Mouse (Mus musculus) liver, adult 2 months (tissue): ENCODE data around the gene Nup37. TPM values are rescaled to one million over a fixed set of nuclear protein-coding genes. Genes with fewer than 3 reads are reported as not detected.

Experiments
- DNase-seq: peaks from one replicate; pipeline ENCODE4 v3.0.0-alpha.2; 2011; ENCODE audit warnings: low read depth, low spot score; ENCODE audit errors: extremely low read depth
- H3K27ac ChIP-seq: fragments of 200-500 bp; replicated peaks from 2 replicates; pipeline ENCODE4 v1.5.1; 2012; ENCODE audit warnings: low read depth, mild to moderate bottlenecking, control low read depth, inconsistent platforms, low read length; ENCODE audit not compliant: insufficient read depth
- H3K27me3 ChIP-seq: fragments of 200-500 bp; 2 replicates; pipeline ENCODE4 v1.6.1; 2012; ENCODE audit warnings: mild to moderate bottlenecking, moderate library complexity, low read length, inconsistent platforms; ENCODE audit not compliant: control insufficient read depth, insufficient read depth
- H3K36me3 ChIP-seq: fragments of 200-500 bp; 2 replicates; pipeline ENCODE4 v1.6.1; 2012; ENCODE audit warnings: low read length, inconsistent platforms; ENCODE audit not compliant: control insufficient read depth, insufficient read depth
- H3K4me1 ChIP-seq: fragments of 200-500 bp; 2 replicates; pipeline ENCODE4 v1.6.1; 2011; ENCODE audit warnings: low read length; ENCODE audit not compliant: control insufficient read depth, insufficient read depth
- H3K4me3 ChIP-seq: fragments of 200-500 bp; 2 replicates; pipeline ENCODE4 v1.5.1; 2011; ENCODE audit warnings: low read depth, mild to moderate bottlenecking, control low read depth, low read length, moderate library complexity; ENCODE audit not compliant: insufficient read depth
- H3K79me2 ChIP-seq: fragments of 200-500 bp; 2 replicates; pipeline ENCODE4 v1.6.1; 2012; ENCODE audit warnings: inconsistent platforms, mild to moderate bottlenecking, low read length, moderate library complexity; ENCODE audit not compliant: control insufficient read depth, insufficient read depth
- H3K9ac ChIP-seq: fragments of 200-500 bp; 2 replicates; pipeline ENCODE4 v1.6.1; 2012; ENCODE audit warnings: low read depth, mild to moderate bottlenecking, control low read depth, inconsistent platforms, low read length
- CTCF ChIP-seq: fragments of 200-500 bp; IDR thresholded peaks from 2 replicates; pipeline ENCODE4 v1.5.1; 2011; ENCODE audit warnings: low read depth, low read length, control low read depth
- POLR2A ChIP-seq: fragments of 200-500 bp; IDR thresholded peaks from 2 replicates; pipeline ENCODE4 v1.6.1; 2011; ENCODE audit warnings: low read length, control low read depth; ENCODE audit not compliant: insufficient read depth; ENCODE audit errors: extremely low read depth
- WGBS: fragments of 180-500 bp; shearing (Covaris S2); methylation state at CpG from one replicate; pipeline ENCODE4 v1.1.7; 2018; 5-methylcytosine and 5-hydroxymethylcytosine counted together
- polyA plus RNA-seq: library from polyadenylated mRNA; depleted of rRNA; stranded (reverse); fragments of >200 nt; gene quantifications from 2 replicates; pipeline ENCODE4 v1.2.3, GENCODE M21; 2012
- total RNA-seq: library from RNA; depleted of rRNA; stranded (reverse); fragments of >200 nt; gene quantifications from 2 replicates; pipeline ENCODE4 v1.2.3, GENCODE M21; 2014

The Nup37 gene
- total and polyA plus RNA-seq, 2 experiments, result 3.4 to 11.3 TPM

DNA sequence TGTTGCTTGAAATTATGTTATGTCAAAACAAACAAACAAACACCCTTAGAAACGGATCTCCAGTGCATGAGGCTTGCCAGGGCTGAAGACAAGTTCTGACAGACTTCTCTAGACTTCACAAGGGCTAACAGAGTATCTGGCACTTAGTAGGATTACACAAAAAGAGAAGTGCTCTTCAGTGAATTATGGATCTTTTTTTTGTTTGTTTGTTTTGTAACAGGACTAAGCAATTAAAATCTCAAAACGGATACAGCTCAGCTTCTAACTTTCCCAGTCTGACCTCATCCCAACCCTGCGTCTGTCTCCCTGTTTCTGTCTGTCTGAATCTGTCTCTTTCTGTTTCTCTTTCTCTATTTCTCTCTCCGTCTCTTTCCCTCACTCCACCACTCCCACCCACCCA is 53.7 kb downstream of the Nup37 start:
- TF ChIP-seq CTCF (no peak), POLR2A (no peak)
- Histone ChIP-seq H3K27ac (no peak overlapping the region), H3K79me2 (no peaks in the 10 kb centered on the region; the same call in 1 of the 2 replicates), H3K4me1 (peaks cover 4% of the 10 kb centered on the region; the same call in 1 of the 2 replicates), H3K27me3 (no peaks in the 10 kb centered on the region), H3K4me3 (peak overlapping the region; percentile 33; the same call in 1 of the 2 replicates), H3K36me3 (peaks cover 2% of the 10 kb centered on the region; the same call in 1 of the 2 replicates), H3K9ac (no peak overlapping the region; the same call in 1 of the 2 replicates)
- DNase-seq, result peak; percentile 41
- 2% methylated on average over 4 of the region's 4 CpGs for WGBS

DNA sequence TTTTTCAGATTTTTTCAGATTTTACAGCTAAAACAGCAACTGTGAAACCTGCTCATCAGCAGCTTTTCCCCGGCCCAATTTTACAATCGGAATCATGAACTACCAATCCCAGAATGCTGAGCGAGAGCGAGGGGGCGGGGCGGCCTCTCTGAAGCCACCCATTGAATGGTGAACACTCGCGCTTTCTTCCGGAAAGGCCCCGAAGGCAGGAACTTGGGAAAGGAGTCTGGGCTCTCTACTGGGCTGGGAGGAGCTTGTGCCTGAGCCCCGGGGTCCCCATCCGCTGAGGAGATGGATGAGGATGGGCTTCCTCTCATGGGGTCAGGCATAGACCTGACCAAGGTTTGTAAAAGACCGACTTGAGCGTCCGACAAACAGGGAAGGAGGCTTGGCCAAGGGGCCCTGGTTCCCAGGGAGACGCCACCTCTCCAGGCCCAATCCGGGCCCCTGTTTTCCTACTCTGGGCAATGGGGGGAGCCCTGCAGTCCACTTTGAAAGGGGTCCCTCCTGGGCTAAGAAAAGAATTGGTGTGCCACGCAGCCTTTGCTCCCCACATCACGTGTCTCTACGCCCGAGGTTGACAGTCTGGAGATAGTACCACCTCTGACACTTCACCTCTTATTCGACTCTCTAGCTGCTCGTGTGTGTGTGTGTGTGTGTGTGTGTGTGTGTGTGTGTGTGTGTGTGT is 54.3 kb downstream of the Nup37 start, which contains the start of gene Washc3:
Washc3 (plus strand) TSS at position 143 of the 688 bp plus-strand sequence.
- under 1% methylated on average over 23 of the region's 23 CpGs for WGBS
- peak; percentile 79 for DNase-seq
- TF ChIP-seq CTCF (no peak), POLR2A (peak; percentile 63; the same call in 1 of the 2 replicates)
- H3K4me3 ChIP-seq, result peak within 1 kb of the TSS; percentile 96
- H3K36me3 ChIP-seq, result peaks cover 4% of the 10 kb centered on the region; the same call in 1 of the 2 replicates
- peaks cover 4% of the 10 kb centered on the region; the same call in 1 of the 2 replicates for H3K4me1 ChIP-seq
- no peaks in the 10 kb centered on the region for H3K27me3 ChIP-seq
- H3K27ac ChIP-seq, result peak within 1 kb of the TSS; percentile 89
- H3K79me2 ChIP-seq, result no peaks in the 10 kb centered on the region; the same call in 1 of the 2 replicates
- peak within 1 kb of the TSS; percentile 93 for H3K9ac ChIP-seq

DNA sequence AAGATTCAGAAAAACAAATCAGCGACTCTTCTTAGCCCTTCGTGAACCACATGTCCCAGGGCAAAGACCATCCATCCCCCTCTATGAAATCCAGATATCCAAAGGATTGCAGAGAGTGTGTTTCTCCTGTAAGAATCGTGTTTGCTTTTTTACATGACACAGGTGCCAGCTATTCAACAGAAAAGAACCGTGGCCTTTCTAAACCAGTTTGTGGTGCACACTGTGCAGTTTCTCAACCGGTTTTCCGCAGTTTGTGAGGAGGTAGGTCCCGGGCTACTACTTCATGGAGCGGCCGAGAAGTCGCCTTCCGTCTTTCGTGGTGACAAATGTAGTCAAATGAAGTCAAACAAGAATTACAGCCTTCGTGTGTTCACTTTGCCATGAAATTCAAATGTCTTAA is 54.9 kb downstream of the Nup37 start:
- H3K36me3 ChIP-seq, result peaks cover 4% of the 10 kb centered on the region; the same call in 1 of the 2 replicates
- peak overlapping the region; percentile 96 for H3K4me3 ChIP-seq
- no peaks in the 10 kb centered on the region; the same call in 1 of the 2 replicates for H3K79me2 ChIP-seq
- no peaks in the 10 kb centered on the region for H3K27me3 ChIP-seq
- H3K27ac ChIP-seq, result peak overlapping the region; percentile 89
- WGBS, result 66% methylated on average over 13 of the region's 13 CpGs
- TF ChIP-seq POLR2A (no peak), CTCF (no peak)
- peak overlapping the region; percentile 93 for H3K9ac ChIP-seq
- DNase-seq, result no peak
- peaks cover 4% of the 10 kb centered on the region; the same call in 1 of the 2 replicates for H3K4me1 ChIP-seq

DNA sequence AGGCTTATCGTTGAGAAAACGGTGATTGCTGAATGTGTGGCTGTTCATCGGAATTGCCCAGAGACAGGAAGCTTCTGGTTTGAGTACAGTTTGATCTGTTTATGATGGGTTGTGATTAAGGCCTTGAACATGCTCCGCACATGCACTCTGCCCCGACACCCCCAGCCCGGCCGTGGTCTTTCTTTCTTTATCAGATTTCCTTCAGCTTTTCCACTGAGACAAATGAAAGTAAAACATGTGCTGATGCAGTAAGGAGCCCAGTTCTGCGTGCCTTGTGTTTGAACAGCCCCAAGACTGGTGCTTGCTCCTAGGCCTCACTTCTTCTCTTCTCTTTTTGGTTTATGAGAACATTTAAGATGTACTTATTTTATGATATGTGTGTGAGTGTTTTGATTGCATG is 55.8 kb downstream of the Nup37 start:
- H3K27ac ChIP-seq, result no peak overlapping the region
- no peak overlapping the region for H3K4me3 ChIP-seq
- peaks cover 4% of the 10 kb centered on the region; the same call in 1 of the 2 replicates for H3K36me3 ChIP-seq
- DNase-seq, result no peak
- no peak overlapping the region for H3K9ac ChIP-seq
- H3K4me1 ChIP-seq, result peaks cover 4% of the 10 kb centered on the region; the same call in 1 of the 2 replicates
- no peaks in the 10 kb centered on the region; the same call in 1 of the 2 replicates for H3K79me2 ChIP-seq
- no peak for TF ChIP-seq POLR2A
- no peak for TF ChIP-seq CTCF
- no peaks in the 10 kb centered on the region for H3K27me3 ChIP-seq
- 78% methylated on average over 8 of the region's 8 CpGs for WGBS

DNA sequence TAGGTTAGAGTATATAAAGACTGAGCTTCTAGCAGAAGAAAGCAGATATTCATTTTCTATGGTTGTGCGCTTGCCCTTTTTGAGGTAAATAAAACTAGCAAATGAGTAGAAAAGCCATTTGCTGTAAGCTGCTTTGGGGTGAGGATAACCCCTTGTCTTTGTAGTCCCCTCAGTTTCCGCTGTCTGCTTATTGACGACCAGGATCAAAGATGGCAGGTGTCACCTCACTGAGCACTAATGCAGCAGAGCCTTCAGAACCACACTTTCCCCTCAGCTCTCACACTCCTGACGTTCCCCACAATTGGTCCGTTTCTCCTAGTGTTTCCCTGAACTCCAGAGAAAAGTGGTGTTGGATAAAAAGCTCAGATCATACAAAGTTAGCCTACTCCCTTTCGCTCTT is 56.4 kb downstream of the Nup37 start:
- 97% methylated on average over 6 of the region's 6 CpGs for WGBS
- Histone ChIP-seq H3K27me3 (no peaks in the 10 kb centered on the region), H3K79me2 (no peaks in the 10 kb centered on the region; the same call in 1 of the 2 replicates), H3K9ac (no peak overlapping the region), H3K27ac (no peak overlapping the region), H3K36me3 (peaks cover 5% of the 10 kb centered on the region; the same call in 1 of the 2 replicates), H3K4me3 (no peak overlapping the region), H3K4me1 (peaks cover 4% of the 10 kb centered on the region; the same call in 1 of the 2 replicates)
- no peak for DNase-seq
- TF ChIP-seq CTCF, result no peak
- TF ChIP-seq POLR2A, result no peak
